Mouse (Mus musculus) C2C12 (cell line): ENCODE data around the gene Gm4567.
"Not testable (repeated sequence)": the region's sequence is repeated elsewhere in the genome, so short reads cannot be mapped to it uniquely, and the experiment has no call there.

Experiments used
- CEBPB ChIP-seq: IDR thresholded peaks from one replicate; pipeline ENCODE4 v1.6.1; 2011; ENCODE audit warnings: low read depth, mild to moderate bottlenecking, control low read depth, moderate library complexity
- CTCF ChIP-seq: IDR thresholded peaks from one replicate; pipeline ENCODE4 v1.5.1; 2011; ENCODE audit not compliant: control insufficient read depth, insufficient read depth, insufficient read length
- FOSL1 ChIP-seq: IDR thresholded peaks from one replicate; pipeline ENCODE4 v1.8.0; 2011; ENCODE audit warnings: mild to moderate bottlenecking, low read length; ENCODE audit not compliant: poor library complexity, insufficient read depth, severe bottlenecking
- MAX ChIP-seq: IDR thresholded peaks from one replicate; pipeline ENCODE4 v1.6.1; 2011; ENCODE audit warnings: mild to moderate bottlenecking, control low read depth
- MYOG ChIP-seq: IDR thresholded peaks from one replicate; pipeline ENCODE4 v1.6.1; 2011; ENCODE audit not compliant: control insufficient read depth, insufficient read length; ENCODE audit errors: extremely low read depth
- USF1 ChIP-seq: IDR thresholded peaks from one replicate; pipeline ENCODE4 v1.6.1; 2011; ENCODE audit warnings: low read depth, mild to moderate bottlenecking, control low read depth, moderate library complexity

- not testable (repeated sequence) for TF ChIP-seq CTCF, USF1, CEBPB, MYOG, FOSL1, MAX
Observed at GRCm38 (mm10) chr7:22719610-22720009, at the start of gene Gm4567.
